Mouse (Mus musculus): ENCODE measurements around the gene Mrpl2.

- TF ChIP-seq POLR2A (IDR thresholded peaks at IDR 0.05; ENCODE audit: low read depth, low read length) (no peak), CTCF (IDR thresholded peaks at IDR 0.05; ENCODE audit: borderline replicate concordance, insufficient read depth, low read length) (no peak)
Observed at GRCm38 (mm10) chr17:46644152-46644805, 1.8 kb upstream of the Mrpl2 start.

Data from embryonic fibroblast, embryonic 13.5 days (primary cell).